Mouse (Mus musculus): ENCODE results near the gene Afmid. TPM values are rescaled to one million over a fixed set of nuclear protein-coding genes. Genes with fewer than 3 reads are reported as not detected.

Afmid gene
- polyA plus RNA-seq, 1 experiment from 2014 or later, result 7.1 TPM

DNA sequence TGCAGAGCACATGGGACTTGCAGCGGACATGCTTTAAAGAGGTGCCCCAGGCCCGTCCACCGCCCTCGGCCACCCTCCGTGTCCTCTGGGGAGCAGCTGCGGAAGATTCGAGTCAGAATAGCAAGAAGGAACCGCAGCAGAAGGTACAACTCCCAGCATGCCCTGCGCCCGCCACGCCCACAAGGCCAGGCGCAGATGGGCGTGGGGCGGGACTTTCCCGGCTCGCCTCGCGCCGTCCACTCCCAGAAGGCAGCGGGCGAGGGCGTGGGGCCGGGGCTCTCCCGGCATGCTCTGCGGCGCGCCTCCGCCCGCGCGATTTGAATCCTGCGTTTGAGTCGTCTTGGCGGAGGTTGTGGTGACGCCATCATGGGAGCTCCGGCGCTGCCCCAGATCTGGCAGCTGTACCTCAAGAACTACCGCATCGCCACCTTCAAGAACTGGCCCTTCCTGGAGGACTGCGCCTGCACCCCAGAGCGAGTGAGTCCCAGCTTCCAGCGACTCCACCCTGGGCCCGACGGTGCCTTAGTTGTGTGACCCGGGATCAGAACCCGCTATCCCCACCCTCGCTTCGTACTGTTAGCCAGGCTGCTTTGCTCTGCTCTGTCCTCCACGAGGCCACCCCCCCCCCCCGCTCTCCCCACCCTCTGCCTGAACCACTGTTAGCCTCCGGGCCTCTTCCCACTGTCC, 23.4 kb downstream of the Afmid start, which contains the start of gene Birc5:
Gene Birc5 (plus strand): TSS at position 267 of the 687 bp plus-strand sequence.
- ATAC-seq (ENCODE audit: low FRiP score) (peak; percentile 94), DNase-seq (ENCODE audit: low spot score) (peak; percentile 98)
- Histone ChIP-seq H3K36me3 (replicated peaks; ENCODE audit: control insufficient read depth, insufficient read depth) (no peaks in the 10 kb centered on the region), H3K27ac (peak within 1 kb of the TSS; percentile 98), H3K4me2 (replicated peaks) (peak within 1 kb of the TSS; percentile 96), H3K27me3 (ENCODE audit: control insufficient read depth, insufficient read depth, low read length) (no peaks in the 10 kb centered on the region), H3K9ac (peak within 1 kb of the TSS; percentile 93), H3K4me1 (replicated peaks; ENCODE audit: control insufficient read depth, insufficient read depth, low read length) (peaks cover 15% of the 10 kb centered on the region), H3K4me3 (replicated peaks; ENCODE audit: low read length) (peak within 1 kb of the TSS; percentile 64), H3K9me3 (ENCODE audit: control insufficient read depth, low read length) (no peaks in the 10 kb centered on the region)
- WGBS, result 1% methylated on average over 51 of the region's 51 CpGs

DNA sequence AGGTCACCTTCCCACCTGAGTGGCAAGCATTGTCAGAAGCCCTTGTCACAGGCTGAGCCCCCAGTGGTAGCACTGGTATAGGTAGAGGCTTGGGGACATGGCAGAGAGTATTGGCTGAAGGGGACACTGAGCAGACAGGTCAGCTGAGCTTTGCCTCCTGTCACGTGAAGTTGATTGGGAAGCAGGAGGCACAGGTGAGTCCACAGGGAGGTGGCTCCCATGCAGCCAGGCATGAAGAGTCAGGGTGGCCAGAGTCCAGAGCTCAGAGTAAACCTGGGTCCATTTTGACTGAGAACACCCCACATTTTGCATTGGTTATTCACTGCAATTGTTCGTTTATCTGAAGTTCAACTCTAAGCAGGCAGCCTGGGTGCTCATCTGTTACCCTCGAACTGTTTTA, 27.2 kb downstream of the Afmid start:
- WGBS, result 95% methylated on average over 3 of the region's 3 CpGs
- H3K36me3 ChIP-seq (replicated peaks; ENCODE audit: control insufficient read depth, insufficient read depth), result 0 out of 2 replicates have a peak, but pooled peaks cover 4% of the 10 kb centered on the region

DNA sequence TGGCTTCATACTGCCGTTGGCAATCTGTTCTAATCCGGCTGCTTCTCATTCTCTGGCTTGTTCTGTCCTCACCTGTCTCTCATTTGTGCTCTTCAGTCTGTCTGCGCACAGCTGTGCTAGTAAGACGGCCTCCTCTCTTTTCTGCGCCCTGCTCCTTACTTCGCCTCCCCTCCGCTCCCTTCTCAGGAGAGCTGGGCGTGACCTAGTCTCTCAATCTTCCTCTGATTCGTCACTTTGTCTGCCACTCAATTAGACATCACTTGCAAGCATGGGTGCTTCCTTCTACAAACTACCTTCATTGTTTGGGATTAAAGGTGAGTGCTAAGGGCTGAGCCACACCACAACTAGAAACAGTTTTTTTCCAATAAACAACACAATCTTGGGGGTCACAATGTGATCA, 28.5 kb downstream of the Afmid start:
- no peak for ATAC-seq (ENCODE audit: low FRiP score)
- H3K9ac ChIP-seq, result no peak overlapping the region
- H3K4me3 ChIP-seq (replicated peaks; ENCODE audit: low read length), result no peak overlapping the region
- H3K27me3 ChIP-seq (ENCODE audit: control insufficient read depth, insufficient read depth, low read length), result no peaks in the 10 kb centered on the region
- DNase-seq (ENCODE audit: low spot score), result no peak
- H3K9me3 ChIP-seq (ENCODE audit: control insufficient read depth, low read length), result no peaks in the 10 kb centered on the region
- 94% methylated on average over 9 of the region's 9 CpGs for WGBS
- no peak overlapping the region for H3K27ac ChIP-seq
- no peak overlapping the region for H3K4me2 ChIP-seq (replicated peaks)
- H3K4me1 ChIP-seq (replicated peaks; ENCODE audit: control insufficient read depth, insufficient read depth, low read length), result peaks cover 6% of the 10 kb centered on the region; the same call in 1 of the 2 replicates
- 0 out of 2 replicates have a peak, but pooled peaks cover 4% of the 10 kb centered on the region for H3K36me3 ChIP-seq (replicated peaks; ENCODE audit: control insufficient read depth, insufficient read depth)

More for the DNA sequence above, 27.2 kb downstream of the Afmid start:
- no peak overlapping the region for H3K4me3 ChIP-seq (replicated peaks; ENCODE audit: low read length)
- DNase-seq (ENCODE audit: low spot score), result no peak
- no peak overlapping the region for H3K4me2 ChIP-seq (replicated peaks)
- no peaks in the 10 kb centered on the region for H3K27me3 ChIP-seq (ENCODE audit: control insufficient read depth, insufficient read depth, low read length)
- no peak overlapping the region for H3K9ac ChIP-seq
- no peak overlapping the region for H3K27ac ChIP-seq
- H3K4me1 ChIP-seq (replicated peaks; ENCODE audit: control insufficient read depth, insufficient read depth, low read length), result peaks cover 13% of the 10 kb centered on the region
- H3K9me3 ChIP-seq (ENCODE audit: control insufficient read depth, low read length), result no peaks in the 10 kb centered on the region
- no peak for ATAC-seq (ENCODE audit: low FRiP score)

DNA sequence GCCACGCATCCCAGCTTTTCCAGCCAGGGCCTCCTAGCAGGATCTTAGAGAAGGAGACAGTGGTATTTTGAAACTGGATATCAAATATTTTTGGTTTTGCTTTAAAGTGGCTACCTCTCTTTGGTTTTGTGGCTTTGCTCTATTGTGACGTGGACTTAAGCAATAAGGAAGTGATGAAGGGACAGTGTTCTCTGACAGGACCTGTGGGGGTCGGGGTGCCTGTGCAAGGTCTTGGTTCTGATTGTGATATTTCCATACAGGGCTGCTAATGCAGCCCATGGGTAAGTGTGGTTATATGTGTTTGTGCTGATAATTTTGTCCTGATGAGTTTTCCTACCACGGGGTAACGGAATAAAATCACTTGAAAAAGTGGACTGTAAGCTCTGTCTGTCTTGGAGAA, 29.6 kb downstream of the Afmid start:
- no peak for DNase-seq (ENCODE audit: low spot score)
- Histone ChIP-seq H3K27ac (no peak overlapping the region), H3K36me3 (replicated peaks; ENCODE audit: control insufficient read depth, insufficient read depth) (0 out of 2 replicates have a peak, but pooled peaks cover 4% of the 10 kb centered on the region), H3K4me3 (replicated peaks; ENCODE audit: low read length) (no peak overlapping the region), H3K4me1 (replicated peaks; ENCODE audit: control insufficient read depth, insufficient read depth, low read length) (no peaks in the 10 kb centered on the region), H3K4me2 (replicated peaks) (no peak overlapping the region), H3K9ac (no peak overlapping the region), H3K9me3 (ENCODE audit: control insufficient read depth, low read length) (no peaks in the 10 kb centered on the region), H3K27me3 (ENCODE audit: control insufficient read depth, insufficient read depth, low read length) (peaks cover under 1% of the 10 kb centered on the region; the same call in 1 of the 2 replicates)
- WGBS, result 98% methylated on average over 5 of the region's 5 CpGs
- no peak for ATAC-seq (ENCODE audit: low FRiP score)

DNA sequence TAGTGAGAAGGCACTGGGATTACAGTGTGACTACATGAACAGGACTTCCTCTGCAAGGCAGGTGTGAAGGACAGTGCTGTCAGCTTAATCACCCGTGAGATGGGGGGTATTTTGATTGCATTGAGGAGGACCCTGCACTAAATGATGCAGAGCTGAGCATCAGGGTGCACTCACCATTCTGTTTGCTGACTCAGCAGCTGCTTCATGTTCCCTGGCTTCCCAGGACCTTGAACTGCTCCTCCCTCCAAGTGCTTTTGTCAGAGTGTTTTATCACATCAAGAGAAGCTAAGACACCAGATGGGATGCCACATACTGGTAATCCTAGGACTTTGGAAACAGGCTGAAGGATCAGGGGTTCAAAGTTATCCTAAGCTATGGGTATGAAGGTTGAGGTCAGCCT, 30.3 kb downstream of the Afmid start:
- DNase-seq (ENCODE audit: low spot score) (no peak), ATAC-seq (ENCODE audit: low FRiP score) (no peak)
- peaks cover 6% of the 10 kb centered on the region; the same call in 1 of the 2 replicates for H3K27me3 ChIP-seq (ENCODE audit: control insufficient read depth, insufficient read depth, low read length)
- no peaks in the 10 kb centered on the region for H3K4me1 ChIP-seq (replicated peaks; ENCODE audit: control insufficient read depth, insufficient read depth, low read length)
- H3K9me3 ChIP-seq (ENCODE audit: control insufficient read depth, low read length), result no peaks in the 10 kb centered on the region
- WGBS, result 90% methylated on average over 1 of the region's 1 CpGs
- H3K4me2 ChIP-seq (replicated peaks), result no peak overlapping the region
- no peak overlapping the region for H3K27ac ChIP-seq
- H3K9ac ChIP-seq, result no peak overlapping the region
- 0 out of 2 replicates have a peak, but pooled peaks cover 4% of the 10 kb centered on the region for H3K36me3 ChIP-seq (replicated peaks; ENCODE audit: control insufficient read depth, insufficient read depth)
- H3K4me3 ChIP-seq (replicated peaks; ENCODE audit: low read length), result no peak overlapping the region

DNA sequence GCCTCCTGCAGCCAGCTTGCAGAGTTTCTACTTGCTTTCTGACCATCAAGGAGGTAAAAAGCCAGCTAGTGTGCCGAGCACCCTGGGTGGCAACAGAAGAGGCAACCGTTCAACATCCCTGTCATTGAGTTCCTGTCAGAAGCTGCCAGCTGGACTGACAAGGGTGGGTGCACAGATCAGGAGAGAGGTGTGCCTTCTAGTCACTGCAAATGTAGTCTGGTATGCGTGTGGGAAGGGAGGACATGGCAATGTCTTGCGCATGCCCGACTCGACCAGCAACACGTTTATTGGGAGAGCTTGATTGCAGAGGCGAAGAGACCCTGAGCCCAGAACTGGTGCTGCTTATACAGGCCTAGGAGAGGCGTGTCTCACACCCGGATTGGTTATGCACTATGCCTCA, 31.7 kb downstream of the Afmid start:
- 96% methylated on average over 10 of the region's 10 CpGs for WGBS
- DNase-seq (ENCODE audit: low spot score) (no peak), ATAC-seq (ENCODE audit: low FRiP score) (no peak)
- H3K27ac ChIP-seq, result no peak overlapping the region
- 0 out of 2 replicates have a peak, but pooled peaks cover 4% of the 10 kb centered on the region for H3K36me3 ChIP-seq (replicated peaks; ENCODE audit: control insufficient read depth, insufficient read depth)
- no peaks in the 10 kb centered on the region for H3K4me1 ChIP-seq (replicated peaks; ENCODE audit: control insufficient read depth, insufficient read depth, low read length)
- H3K9me3 ChIP-seq (ENCODE audit: control insufficient read depth, low read length), result no peaks in the 10 kb centered on the region
- H3K9ac ChIP-seq, result no peak overlapping the region
- H3K4me2 ChIP-seq (replicated peaks), result no peak overlapping the region
- peaks cover 15% of the 10 kb centered on the region; the same call in 1 of the 2 replicates for H3K27me3 ChIP-seq (ENCODE audit: control insufficient read depth, insufficient read depth, low read length)
- no peak overlapping the region for H3K4me3 ChIP-seq (replicated peaks; ENCODE audit: low read length)

DNA sequence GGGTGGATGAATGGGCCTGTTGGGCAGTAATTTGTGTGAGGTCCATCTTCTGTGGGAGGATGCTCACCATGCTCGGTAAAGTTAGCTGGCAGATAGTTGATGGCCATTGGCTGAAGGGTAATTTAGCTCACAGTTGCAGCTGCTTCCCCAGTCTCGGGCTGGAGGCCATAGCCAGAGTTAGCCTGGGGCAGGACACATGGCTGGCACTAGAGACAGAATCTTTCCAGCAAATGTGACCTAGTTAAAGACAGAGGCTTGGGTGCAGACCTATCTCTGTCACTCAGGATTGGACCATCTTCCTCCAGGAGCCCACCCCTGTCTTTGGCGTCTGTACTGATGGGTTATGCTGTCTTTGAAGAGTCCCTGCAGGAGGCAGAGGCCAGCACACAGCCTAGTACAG, 32.7 kb downstream of the Afmid start:
- Histone ChIP-seq H3K4me3 (replicated peaks; ENCODE audit: low read length) (no peak overlapping the region), H3K27ac (no peak overlapping the region), H3K4me2 (replicated peaks) (no peak overlapping the region), H3K4me1 (replicated peaks; ENCODE audit: control insufficient read depth, insufficient read depth, low read length) (no peaks in the 10 kb centered on the region), H3K9ac (no peak overlapping the region), H3K9me3 (ENCODE audit: control insufficient read depth, low read length) (no peaks in the 10 kb centered on the region), H3K36me3 (replicated peaks; ENCODE audit: control insufficient read depth, insufficient read depth) (0 out of 2 replicates have a peak, but pooled peaks cover 4% of the 10 kb centered on the region), H3K27me3 (ENCODE audit: control insufficient read depth, insufficient read depth, low read length) (peaks cover 15% of the 10 kb centered on the region; the same call in 1 of the 2 replicates)
- WGBS, result 43% methylated on average over 3 of the region's 3 CpGs
- ATAC-seq (ENCODE audit: low FRiP score), result no peak
- no peak for DNase-seq (ENCODE audit: low spot score)

DNA sequence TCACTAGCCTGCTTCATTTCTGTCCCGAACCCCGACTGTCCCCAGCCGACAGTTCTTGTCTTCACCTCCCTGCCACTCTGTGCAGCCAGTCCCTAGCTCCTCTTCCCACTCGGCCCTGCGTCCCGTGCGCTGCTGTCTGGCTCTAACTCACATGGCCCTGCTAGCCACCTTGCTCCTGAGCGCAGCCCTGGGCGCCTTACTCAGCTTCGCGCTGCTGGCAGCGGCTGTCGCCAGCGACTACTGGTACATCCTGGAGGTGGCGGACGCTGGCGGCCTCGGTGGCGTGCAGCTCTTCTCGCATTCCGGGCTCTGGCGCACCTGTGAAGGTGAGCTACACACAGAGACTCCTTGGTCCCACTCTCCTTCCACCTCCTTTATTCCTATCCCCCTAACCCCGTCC, 34.9 kb downstream of the Afmid start, which contains the start of gene Tmem235:
Gene Tmem235 (plus strand): TSS at position 152 of the 400 bp plus-strand sequence.
- no peak for ATAC-seq (ENCODE audit: low FRiP score)
- no peaks in the 10 kb centered on the region for H3K9me3 ChIP-seq (ENCODE audit: control insufficient read depth, low read length)
- 0 out of 2 replicates have a peak, but pooled peaks cover 3% of the 10 kb centered on the region for H3K36me3 ChIP-seq (replicated peaks; ENCODE audit: control insufficient read depth, insufficient read depth)
- H3K27me3 ChIP-seq (ENCODE audit: control insufficient read depth, insufficient read depth, low read length), result peaks cover 15% of the 10 kb centered on the region; the same call in 1 of the 2 replicates
- no peaks in the 10 kb centered on the region for H3K4me1 ChIP-seq (replicated peaks; ENCODE audit: control insufficient read depth, insufficient read depth, low read length)
- H3K27ac ChIP-seq, result no peak within 1 kb of the TSS
- no peak within 1 kb of the TSS for H3K4me3 ChIP-seq (replicated peaks; ENCODE audit: low read length)
- 0 out of 2 replicates have a peak within 1 kb of the TSS, but pooled peaks have one; percentile 16 for H3K4me2 ChIP-seq (replicated peaks)
- 5% methylated on average over 23 of the region's 23 CpGs for WGBS
- H3K9ac ChIP-seq, result no peak within 1 kb of the TSS
- no peak for DNase-seq (ENCODE audit: low spot score)

DNA sequence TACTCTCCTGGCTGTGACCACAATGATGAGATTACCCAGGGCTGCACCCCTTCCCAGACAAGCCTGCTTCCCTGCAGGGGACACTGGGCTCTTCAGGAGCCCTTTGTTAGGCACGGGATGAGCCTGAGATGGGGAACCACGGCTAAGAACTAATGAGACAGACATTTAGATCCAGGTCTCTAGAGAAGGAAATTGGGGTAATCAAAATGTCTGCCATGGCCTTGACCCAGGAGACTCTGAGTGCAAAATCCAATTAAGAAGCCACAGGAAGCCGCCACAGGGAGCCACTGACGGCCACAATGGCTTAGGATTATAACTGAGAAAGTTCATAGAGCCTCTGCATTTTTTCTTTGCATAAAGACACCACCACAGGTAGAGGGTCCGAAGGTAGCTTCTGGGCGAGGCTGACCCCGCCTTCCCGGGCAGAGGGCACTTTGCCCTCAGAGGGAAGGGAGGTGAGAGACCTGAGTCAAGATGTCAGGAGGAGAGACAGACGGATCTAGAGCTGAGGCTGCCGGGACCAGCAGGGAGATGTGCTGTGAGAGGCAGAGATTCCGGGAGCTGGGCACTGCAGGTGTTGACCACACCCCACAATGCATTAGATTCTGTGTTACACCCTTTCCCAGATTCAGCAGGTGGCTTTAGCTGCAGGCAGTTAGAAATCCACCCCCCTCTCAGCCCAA, 37.6 kb downstream of the Afmid start:
- WGBS, result 35% methylated on average over 11 of the region's 11 CpGs
- H3K9me3 ChIP-seq (ENCODE audit: control insufficient read depth, low read length), result no peaks in the 10 kb centered on the region
- DNase-seq (ENCODE audit: low spot score), result no peak
- H3K4me2 ChIP-seq (replicated peaks), result no peak overlapping the region
- no peak overlapping the region for H3K9ac ChIP-seq
- no peaks in the 10 kb centered on the region for H3K36me3 ChIP-seq (replicated peaks; ENCODE audit: control insufficient read depth, insufficient read depth)
- H3K4me3 ChIP-seq (replicated peaks; ENCODE audit: low read length), result no peak overlapping the region
- H3K4me1 ChIP-seq (replicated peaks; ENCODE audit: control insufficient read depth, insufficient read depth, low read length), result peaks cover 12% of the 10 kb centered on the region; the same call in 1 of the 2 replicates
- H3K27me3 ChIP-seq (ENCODE audit: control insufficient read depth, insufficient read depth, low read length), result peaks cover 15% of the 10 kb centered on the region; the same call in 1 of the 2 replicates
- ATAC-seq (ENCODE audit: low FRiP score), result no peak
- no peak overlapping the region for H3K27ac ChIP-seq

Measured in hindbrain, embryonic 14.5 days (tissue).